Mouse (Mus musculus) midbrain, embryonic 14.5 days (tissue): ENCODE results near the gene Psmd12. TPM values are rescaled to one million over a fixed set of nuclear protein-coding genes. Genes with fewer than 3 reads are reported as not detected.
"Not testable (repeated sequence)": the region's sequence is repeated elsewhere in the genome, so short reads cannot be mapped to it uniquely, and the experiment has no call there.

Experiments used
- ATAC-seq: fragments of 200-750 bp; cut with Nextera tagmentation; 2 replicates; pipeline ENCODE4 v1.8.0; 2017; ENCODE audit warnings: moderate number of reproducible peaks, moderate library complexity; ENCODE audit not compliant: low FRiP score, low TSS enrichment
- DNase-seq: peaks from one replicate; pipeline ENCODE4 v3.0.0-alpha.2; 2015
- H3K27ac ChIP-seq: fragments of 300-500 bp; sonication (generic); replicated peaks from 2 replicates; pipeline ENCODE4 v1.5.1; 2014; ENCODE audit warnings: mild to moderate bottlenecking, low read depth, low read length, moderate library complexity
- H3K27me3 ChIP-seq: fragments of 300-500 bp; sonication (generic); 2 replicates; pipeline ENCODE4 v1.6.1; 2014; ENCODE audit warnings: low read length, control low read depth, mixed read lengths; ENCODE audit not compliant: control insufficient read depth, insufficient read depth
- H3K36me3 ChIP-seq: fragments of 300-500 bp; sonication (generic); 2 replicates; pipeline ENCODE4 v1.6.1; 2014; ENCODE audit warnings: low read length, control low read depth; ENCODE audit not compliant: control insufficient read depth, insufficient read depth
- H3K4me1 ChIP-seq: fragments of 300-500 bp; sonication (generic); 2 replicates; pipeline ENCODE4 v1.6.1; 2014; ENCODE audit warnings: mild to moderate bottlenecking, antibody characterized with exemption, low read length, control low read depth; ENCODE audit not compliant: control insufficient read depth, insufficient read depth
- H3K4me2 ChIP-seq: fragments of 300-500 bp; sonication (generic); 2 replicates; pipeline ENCODE4 v1.6.1; 2014; ENCODE audit warnings: mild to moderate bottlenecking, low read length, moderate library complexity
- H3K4me3 ChIP-seq: fragments of 300-500 bp; sonication (generic); replicated peaks from 2 replicates; pipeline ENCODE4 v1.5.1; 2014; ENCODE audit warnings: low read depth, low read length
- H3K9ac ChIP-seq: fragments of 300-500 bp; sonication (generic); replicated peaks from 2 replicates; pipeline ENCODE4 v1.6.1; 2014; ENCODE audit warnings: mild to moderate bottlenecking, low read length, moderate library complexity
- H3K9me3 ChIP-seq: fragments of 300-500 bp; sonication (generic); 2 replicates; pipeline ENCODE4 v1.6.1; 2016; ENCODE audit warnings: low read length, control low read depth, mixed read lengths; ENCODE audit not compliant: control insufficient read depth
- WGBS: fragments of 180-500 bp; shearing (Covaris S2); extraction: QIAGEN DNeasy Blood & Tissue Kit; methylation state at CpG from one replicate; pipeline ENCODE4 v1.1.7; 2014; 5-methylcytosine and 5-hydroxymethylcytosine counted together
- polyA plus RNA-seq: library from polyadenylated mRNA; unstranded; fragments of >200 nt; fragmentation: Nextera tagmentation; extraction: Ambion mirVana; gene quantifications from 2 replicates; pipeline ENCODE4 v1.2.1, GENCODE M21; 2014

Psmd12 gene
- polyA plus RNA-seq, 1 experiment from 2014 or later = 177 TPM

DNA sequence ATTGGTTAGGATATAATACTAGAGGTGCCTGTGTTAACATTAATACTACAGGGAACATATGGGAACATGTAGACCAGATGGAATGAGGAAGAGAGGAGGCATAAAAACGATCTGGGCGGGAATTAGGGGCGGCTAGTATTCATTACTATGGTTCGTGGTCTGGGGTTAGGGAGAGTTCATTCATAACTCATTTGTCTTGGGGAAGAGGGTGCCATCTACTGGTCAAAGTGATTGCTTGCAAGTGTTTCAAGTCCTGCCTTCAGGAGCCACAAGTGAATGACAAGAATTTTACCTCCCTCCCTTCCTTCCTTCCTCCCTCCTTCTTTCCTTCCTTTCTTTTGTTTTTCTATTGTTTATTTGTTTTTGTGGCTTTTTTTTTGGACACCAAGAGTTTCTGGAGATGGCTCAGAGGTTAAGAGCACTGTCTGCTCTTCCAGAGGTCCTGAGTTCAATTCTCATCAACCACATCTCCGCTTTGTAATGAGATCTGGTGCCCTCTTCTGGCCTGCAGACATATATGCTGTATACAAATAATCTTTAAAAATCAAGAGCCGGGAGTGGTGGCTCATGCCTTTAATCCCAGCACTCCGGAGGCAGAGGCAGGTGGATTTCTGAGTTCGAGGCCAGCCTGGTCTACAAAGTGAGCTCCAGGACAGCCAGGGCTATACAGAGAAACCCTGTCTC, 6.0 kb upstream of the Psmd12 start:
- H3K4me2 ChIP-seq = no peak overlapping the region
- no peak overlapping the region for H3K4me3 ChIP-seq
- DNase-seq = peak; percentile 91
- H3K9me3 ChIP-seq = no peaks in the 10 kb centered on the region
- WGBS = 25% methylated on average over 8 of the region's 8 CpGs
- no peak overlapping the region for H3K27ac ChIP-seq
- no peaks in the 10 kb centered on the region for H3K36me3 ChIP-seq
- no peak overlapping the region for H3K9ac ChIP-seq
- H3K4me1 ChIP-seq = peaks cover 4% of the 10 kb centered on the region
- H3K27me3 ChIP-seq = no peaks in the 10 kb centered on the region
- no peak for ATAC-seq

DNA sequence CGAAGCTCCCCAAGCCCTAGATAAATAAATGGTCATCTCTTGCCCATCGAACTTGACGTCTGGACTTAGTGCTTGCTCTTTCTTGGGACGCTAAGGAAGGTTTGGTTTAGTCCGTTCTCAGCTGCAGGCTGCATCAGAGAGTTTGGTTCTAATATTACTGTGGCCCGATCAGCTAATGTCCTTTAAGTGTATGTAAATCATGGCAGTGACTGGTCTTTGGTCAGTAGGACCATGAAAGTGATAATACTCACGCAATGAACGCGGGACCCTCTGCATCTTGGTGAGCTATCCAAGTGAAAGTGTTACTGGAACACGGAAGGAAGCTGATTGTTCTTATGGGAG, 549 bp downstream of the Psmd12 start:
- peak overlapping the region; percentile 63 for H3K4me3 ChIP-seq
- H3K4me2 ChIP-seq = peak overlapping the region; percentile 97
- H3K4me1 ChIP-seq = peaks cover 11% of the 10 kb centered on the region
- ATAC-seq (no peak), DNase-seq (no peak)
- no peaks in the 10 kb centered on the region for H3K9me3 ChIP-seq
- 0 out of 2 replicates have a peak overlapping the region, but pooled peaks have one; percentile 55 for H3K27ac ChIP-seq
- H3K27me3 ChIP-seq = no peaks in the 10 kb centered on the region
- H3K36me3 ChIP-seq = peaks cover 5% of the 10 kb centered on the region; the same call in 1 of the 2 replicates
- 3% methylated on average over 10 of the region's 10 CpGs for WGBS
- peak overlapping the region; percentile 94 for H3K9ac ChIP-seq

DNA sequence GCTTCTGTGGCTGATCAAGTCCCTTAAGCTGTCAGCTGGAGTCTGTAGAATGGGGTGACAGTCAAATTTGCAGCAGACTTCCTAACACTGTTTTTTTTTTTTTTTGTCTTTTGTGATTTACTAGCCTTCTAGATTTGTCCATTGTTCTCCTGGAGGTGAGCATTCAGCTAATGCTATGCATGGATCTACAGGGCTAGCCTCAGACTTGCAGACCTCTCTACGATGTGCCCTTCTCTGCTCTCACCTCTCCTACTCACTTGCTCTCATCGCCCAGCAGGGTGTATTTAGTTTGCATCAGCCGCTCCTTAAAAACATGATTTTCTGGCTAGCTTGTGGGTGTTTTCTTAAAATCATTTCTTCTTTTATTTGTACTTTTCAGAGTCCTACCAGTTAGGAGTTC, 5.1 kb downstream of the Psmd12 start:
- peaks cover 11% of the 10 kb centered on the region for H3K4me1 ChIP-seq
- H3K4me3 ChIP-seq = no peak overlapping the region
- no peak overlapping the region for H3K27ac ChIP-seq
- peaks cover 48% of the 10 kb centered on the region for H3K36me3 ChIP-seq
- 96% methylated on average over 3 of the region's 3 CpGs for WGBS
- no peak for ATAC-seq
- no peak for DNase-seq
- no peak overlapping the region for H3K4me2 ChIP-seq
- no peak overlapping the region; the same call in 1 of the 2 replicates for H3K9ac ChIP-seq
- no peaks in the 10 kb centered on the region for H3K9me3 ChIP-seq
- no peaks in the 10 kb centered on the region for H3K27me3 ChIP-seq

DNA sequence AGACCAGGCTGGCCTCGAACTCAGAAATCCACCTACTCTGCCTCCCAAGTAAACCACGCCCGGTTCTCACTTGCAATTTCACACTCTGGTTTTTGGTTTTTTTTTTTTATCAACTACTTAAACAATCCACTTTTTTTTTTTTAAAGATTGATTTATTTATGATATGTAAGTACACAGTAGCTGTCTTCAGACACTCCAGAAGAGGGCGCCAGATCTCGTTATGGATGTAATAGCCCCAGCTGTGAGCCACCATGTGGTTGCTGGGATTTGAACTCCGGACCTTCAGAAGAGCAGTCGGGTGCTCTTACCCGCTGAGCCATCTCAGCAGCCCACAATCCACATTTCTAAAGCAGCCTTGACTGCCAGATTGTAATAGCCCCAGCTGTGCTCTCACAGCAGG, 23.5 kb downstream of the Psmd12 start:
- Histone ChIP-seq H3K4me1 (no peaks in the 10 kb centered on the region), H3K9me3 (no peaks in the 10 kb centered on the region), H3K9ac (no peak overlapping the region), H3K36me3 (peaks cover 15% of the 10 kb centered on the region), H3K4me3 (no peak overlapping the region), H3K27ac (no peak overlapping the region), H3K27me3 (no peaks in the 10 kb centered on the region), H3K4me2 (no peak overlapping the region)
- DNase-seq = no peak
- WGBS = 87% methylated on average over 8 of the region's 8 CpGs
- no peak for ATAC-seq

DNA sequence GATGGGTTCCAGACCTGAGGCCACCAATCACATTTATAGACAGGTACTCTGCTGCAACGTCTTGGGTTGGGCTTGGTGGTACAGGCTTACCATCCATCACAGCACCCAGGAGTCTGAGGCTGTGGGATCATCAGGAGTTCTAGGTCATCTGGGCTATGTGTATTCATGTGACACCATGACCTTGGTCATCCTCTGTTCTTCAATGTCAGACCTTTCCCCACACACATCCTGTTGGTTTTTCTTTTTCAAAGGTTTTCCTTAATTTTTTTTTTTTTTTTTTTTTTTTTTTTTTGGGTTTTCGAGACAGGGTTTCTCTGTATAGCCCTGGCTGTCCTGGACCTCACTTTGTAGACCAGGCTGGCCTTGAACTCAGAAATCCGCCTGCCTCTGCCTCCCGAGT, 25.1 kb downstream of the Psmd12 start:
- 100% methylated on average over 3 of the region's 4 CpGs for WGBS
- not testable (repeated sequence) for H3K36me3 ChIP-seq, H3K27ac ChIP-seq, H3K9me3 ChIP-seq, ATAC-seq, DNase-seq, H3K9ac ChIP-seq, H3K4me1 ChIP-seq, H3K4me3 ChIP-seq, H3K4me2 ChIP-seq, H3K27me3 ChIP-seq

DNA sequence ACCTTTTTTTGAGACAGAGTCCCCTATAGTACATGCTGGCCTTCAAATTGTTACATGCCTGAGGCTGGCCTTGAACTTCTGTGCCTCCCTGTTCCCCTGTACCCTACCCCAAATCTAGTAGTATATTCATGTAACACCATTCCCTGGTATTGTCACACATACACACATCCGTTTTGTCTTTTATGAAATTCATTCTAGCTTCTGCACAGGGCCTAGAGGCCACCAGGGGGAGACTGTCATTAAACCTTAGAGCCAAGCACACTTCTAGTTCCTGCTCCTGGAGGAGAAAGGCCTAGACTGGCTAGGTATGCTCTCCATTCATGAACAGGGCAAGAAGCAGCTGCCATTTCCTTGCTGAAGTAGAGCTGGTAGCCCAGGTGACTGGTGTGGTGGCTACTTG, 27.0 kb downstream of the Psmd12 start:
- 74% methylated on average over 1 of the region's 1 CpGs for WGBS

DNA sequence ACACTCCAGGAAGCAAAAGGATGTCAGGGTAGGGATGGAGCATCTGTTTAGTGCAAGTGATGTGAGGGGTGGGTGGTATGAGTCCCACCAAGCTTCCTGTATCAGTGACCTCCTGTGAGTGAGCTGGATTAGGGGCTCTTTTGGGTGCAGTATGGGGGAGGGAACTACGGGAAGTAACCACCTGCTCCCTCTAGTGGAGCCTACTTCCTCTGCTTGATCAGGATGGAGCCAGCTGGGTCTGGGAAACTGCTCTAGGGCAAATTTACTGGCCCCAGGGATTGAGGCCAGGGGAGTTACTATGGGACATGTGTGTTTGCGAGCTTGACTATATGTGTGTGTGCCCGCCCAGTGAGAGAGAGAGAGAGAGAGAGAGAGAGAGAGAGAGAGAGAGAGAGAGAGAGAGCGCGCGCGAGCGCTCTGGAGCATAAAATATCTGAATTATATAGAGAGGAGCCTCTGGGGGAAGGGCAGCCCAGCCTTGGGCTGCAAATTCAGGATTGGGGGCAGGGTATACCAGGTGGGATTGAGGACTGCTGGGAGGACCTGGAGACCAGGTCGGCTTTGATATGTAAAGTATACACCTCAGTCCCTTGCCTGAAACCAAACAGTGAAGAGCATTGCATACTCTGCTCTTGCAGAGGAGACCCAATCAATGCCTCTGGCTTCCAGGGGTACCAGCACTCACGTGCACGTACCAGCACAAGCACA, 30.5 kb downstream of the Psmd12 start:
- no peaks in the 10 kb centered on the region for H3K36me3 ChIP-seq
- 18% methylated on average over 11 of the region's 11 CpGs for WGBS

More for the DNA sequence above, 27.0 kb downstream of the Psmd12 start:
- Histone ChIP-seq H3K27ac (no peak overlapping the region), H3K27me3 (0 out of 2 replicates have a peak, but pooled peaks cover 4% of the 10 kb centered on the region), H3K36me3 (0 out of 2 replicates have a peak, but pooled peaks cover under 1% of the 10 kb centered on the region), H3K4me1 (peaks cover 9% of the 10 kb centered on the region), H3K4me2 (no peak overlapping the region), H3K4me3 (no peak overlapping the region), H3K9ac (no peak overlapping the region), H3K9me3 (no peaks in the 10 kb centered on the region)
- ATAC-seq = no peak
- peak; percentile 41 for DNase-seq

DNA sequence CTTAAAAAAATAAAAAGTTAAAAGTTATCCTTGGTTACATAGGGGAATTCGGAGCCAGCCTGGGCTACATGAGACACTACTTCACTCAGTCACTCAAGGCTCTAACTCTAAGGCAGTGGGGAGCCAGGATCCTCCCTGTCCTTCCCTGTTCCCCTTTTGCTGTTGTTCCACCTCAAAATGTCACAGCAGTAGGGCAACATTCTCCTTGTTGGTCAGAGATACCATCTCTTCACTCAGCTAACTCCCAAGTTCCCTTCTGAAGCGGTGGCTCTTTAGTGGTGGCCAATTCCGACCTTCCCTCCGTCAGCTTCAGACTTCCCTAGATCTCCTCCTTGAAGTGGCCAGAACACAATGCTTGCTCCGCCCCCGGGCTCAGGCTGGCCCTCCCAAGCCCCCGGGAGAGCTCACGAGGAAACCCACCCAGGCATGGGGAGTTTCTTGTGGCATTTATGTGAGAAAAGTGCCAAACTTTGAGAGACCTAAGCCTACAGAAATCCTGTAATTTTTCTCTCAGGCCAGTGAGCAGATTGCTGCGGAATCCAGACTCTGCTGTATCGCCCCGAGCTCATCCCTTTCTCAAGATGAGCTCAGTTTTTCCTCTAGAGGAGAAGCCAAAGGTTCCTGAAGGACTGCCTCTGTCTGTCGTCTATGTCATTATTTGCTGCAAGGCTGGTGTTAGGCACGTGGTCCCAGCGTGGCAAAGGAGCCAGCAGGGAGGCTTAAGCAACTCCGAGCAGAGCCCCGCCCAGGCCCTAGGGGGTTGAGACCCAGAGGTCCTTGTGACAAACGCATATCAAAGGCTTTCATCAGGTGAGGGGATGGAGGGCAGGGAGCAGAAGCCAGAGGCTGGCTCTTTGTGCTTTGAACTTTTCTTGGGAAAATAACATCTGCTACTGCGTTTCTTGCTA, 31.3 kb downstream of the Psmd12 start:
- 0 out of 2 replicates have a peak, but pooled peaks cover 4% of the 10 kb centered on the region for H3K27me3 ChIP-seq
- DNase-seq (peak; percentile 40), ATAC-seq (no peak)
- H3K9me3 ChIP-seq = no peaks in the 10 kb centered on the region
- 5% methylated on average over 18 of the region's 18 CpGs for WGBS
- no peaks in the 10 kb centered on the region for H3K36me3 ChIP-seq
- no peak overlapping the region for H3K4me3 ChIP-seq
- peak overlapping the region; percentile 32 for H3K4me2 ChIP-seq
- H3K9ac ChIP-seq = no peak overlapping the region; the same call in 1 of the 2 replicates
- H3K27ac ChIP-seq = no peak overlapping the region
- H3K4me1 ChIP-seq = peaks cover 9% of the 10 kb centered on the region

More for the DNA sequence above, 30.5 kb downstream of the Psmd12 start:
- ATAC-seq = no peak; the same call in 1 of the 2 replicates
- peak; percentile 66 for DNase-seq
- no peaks in the 10 kb centered on the region for H3K9me3 ChIP-seq
- H3K27me3 ChIP-seq = 0 out of 2 replicates have a peak, but pooled peaks cover 4% of the 10 kb centered on the region
- H3K4me3 ChIP-seq = no peak overlapping the region
- H3K4me1 ChIP-seq = peaks cover 9% of the 10 kb centered on the region
- no peak overlapping the region for H3K27ac ChIP-seq
- H3K9ac ChIP-seq = no peak overlapping the region
- H3K4me2 ChIP-seq = 0 out of 2 replicates have a peak overlapping the region, but pooled peaks have one; percentile 7
